Mouse (Mus musculus) right cerebral cortex, adult 2 months (tissue): Measurements from ENCODE around the gene Mrpl18.
A peak's percentile ranks its signal among the peaks of the same experiment; 100 is the strongest.
"Not testable (repeated sequence)": the region's sequence is repeated elsewhere in the genome, so short reads cannot be mapped to it uniquely, and the experiment has no call there.

Source experiments
- DNase-seq, 2 experiments: peaks; one replicate each; pipeline ENCODE4 v3.0.0; 2021 to 2022; ENCODE audit warnings: low spot score in 2 of 2

Gene Mrpl18

GRCm38 (mm10) chr17:12915881-12916583, at the start of gene Mrpl18:
TSS of gene Mrpl18 (minus strand) at chr17:12916345.
- peak; percentile 99 for DNase-seq

DNA sequence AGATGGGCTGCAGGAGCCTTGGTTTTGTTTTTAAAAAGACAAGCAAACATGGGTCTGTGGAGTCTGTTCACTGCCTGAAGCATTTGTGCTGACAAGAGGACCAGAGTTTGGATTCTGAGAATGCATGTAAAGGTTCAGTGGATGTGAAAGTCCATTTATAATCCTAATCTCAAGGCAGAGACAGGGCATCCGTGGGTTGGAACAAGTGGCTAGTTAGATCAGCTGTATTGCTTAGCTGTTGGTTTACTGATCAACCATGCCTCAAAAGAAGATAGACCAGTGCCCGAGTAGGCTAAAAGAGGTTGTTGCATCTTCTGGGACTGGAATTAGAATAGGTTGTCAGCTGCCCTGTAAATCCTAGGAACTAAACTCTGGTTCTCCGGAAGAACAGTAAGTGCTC, 47.3 kb upstream of the Mrpl18 start:
- DNase-seq: no peak

DNA sequence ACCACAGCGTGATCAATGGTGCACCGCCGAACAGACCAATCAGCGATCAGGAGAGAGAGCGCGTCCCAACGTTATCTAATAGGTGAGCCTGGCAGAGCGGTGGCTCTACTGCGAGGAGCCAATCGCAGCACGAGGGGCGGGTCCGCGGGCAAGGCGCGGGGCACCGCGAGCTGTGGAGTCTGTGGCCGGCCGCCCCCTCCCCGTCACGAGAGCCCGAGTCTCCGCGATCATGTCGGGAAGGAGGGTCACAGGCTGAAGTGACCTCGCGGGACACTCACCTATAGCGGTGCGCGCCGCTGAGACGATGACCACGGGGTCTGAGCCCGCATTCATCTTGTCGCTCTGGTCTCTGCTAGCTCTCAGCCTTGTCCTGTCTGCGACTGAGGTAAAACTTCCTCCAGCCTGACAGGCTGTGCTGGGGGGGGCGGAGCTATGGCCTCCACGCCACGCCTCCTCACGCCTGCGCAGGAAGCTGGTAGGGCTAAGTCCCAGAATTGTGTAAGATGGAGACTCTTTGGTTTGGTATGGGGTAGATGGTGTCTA, 44.3 kb upstream of the Mrpl18 start, which contains the start of gene Acat2:
Gene Acat2 (minus strand): TSS at position 417 of the 543 bp plus-strand sequence.
- peak; percentile 94 to 96 for DNase-seq

DNA sequence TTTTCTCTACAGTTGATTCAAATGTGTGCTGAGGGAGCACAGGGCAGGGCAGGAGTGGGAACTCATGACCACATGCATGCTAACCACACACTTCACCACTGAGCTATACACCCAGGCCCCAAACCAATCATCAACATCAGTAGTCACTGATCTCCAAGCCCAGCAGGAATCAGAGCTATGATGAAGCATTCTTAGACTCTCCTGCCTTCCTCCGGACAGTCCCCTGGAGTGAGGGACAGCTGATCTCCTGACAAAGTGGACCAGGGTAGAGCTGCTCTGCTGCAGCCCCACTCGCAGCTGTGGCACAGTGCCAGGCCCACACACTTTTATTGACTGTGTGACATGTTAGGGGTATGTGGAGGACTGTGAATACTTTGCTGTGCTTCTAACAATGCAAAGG, 43.2 kb upstream of the Mrpl18 start:
- not testable (repeated sequence) for DNase-seq

DNA sequence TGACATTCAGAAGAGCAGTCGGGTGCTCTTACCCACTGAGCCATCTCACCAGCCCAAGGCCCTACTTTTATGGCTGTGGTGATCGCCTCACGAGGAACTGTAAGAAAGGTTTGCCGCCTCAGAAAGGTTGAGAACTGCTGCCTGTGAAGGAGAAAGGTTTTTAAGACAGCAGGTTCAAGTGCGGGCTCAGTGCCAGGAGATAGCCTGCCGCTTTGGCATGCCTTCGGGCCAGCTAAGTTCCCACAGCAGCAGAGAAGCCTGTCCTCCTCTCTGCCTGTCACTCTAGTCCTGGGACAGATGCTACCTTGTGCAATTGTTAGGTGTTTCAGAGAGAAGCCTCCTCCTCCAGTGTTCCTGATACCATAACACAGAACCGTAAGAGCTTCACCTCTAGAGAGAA, 40.5 kb upstream of the Mrpl18 start:
- no peak for DNase-seq

DNA sequence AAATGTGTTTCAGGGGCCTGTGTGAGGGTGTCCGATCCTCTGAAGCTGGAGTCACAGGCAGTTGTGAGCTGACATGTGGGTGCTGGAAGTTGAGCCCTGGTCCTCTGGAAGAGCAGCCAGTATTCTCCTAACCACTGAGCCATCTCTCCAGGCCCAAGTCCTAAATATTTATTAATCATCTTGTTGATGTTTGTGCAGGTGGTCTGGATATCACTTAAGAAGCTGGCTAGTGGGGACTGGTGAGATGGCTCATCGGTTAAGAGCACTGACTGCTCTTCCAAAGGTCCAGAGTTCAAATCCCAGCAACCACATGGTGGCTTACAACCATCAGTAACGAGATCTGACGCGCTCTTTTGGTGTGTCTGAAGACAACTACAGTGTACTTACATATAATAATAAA, 33.5 kb upstream of the Mrpl18 start:
- DNase-seq: no peak

GRCm38 (mm10) chr17:12942459-12943162, 26.5 kb upstream of the Mrpl18 start:
- DNase-seq: no peak

DNA sequence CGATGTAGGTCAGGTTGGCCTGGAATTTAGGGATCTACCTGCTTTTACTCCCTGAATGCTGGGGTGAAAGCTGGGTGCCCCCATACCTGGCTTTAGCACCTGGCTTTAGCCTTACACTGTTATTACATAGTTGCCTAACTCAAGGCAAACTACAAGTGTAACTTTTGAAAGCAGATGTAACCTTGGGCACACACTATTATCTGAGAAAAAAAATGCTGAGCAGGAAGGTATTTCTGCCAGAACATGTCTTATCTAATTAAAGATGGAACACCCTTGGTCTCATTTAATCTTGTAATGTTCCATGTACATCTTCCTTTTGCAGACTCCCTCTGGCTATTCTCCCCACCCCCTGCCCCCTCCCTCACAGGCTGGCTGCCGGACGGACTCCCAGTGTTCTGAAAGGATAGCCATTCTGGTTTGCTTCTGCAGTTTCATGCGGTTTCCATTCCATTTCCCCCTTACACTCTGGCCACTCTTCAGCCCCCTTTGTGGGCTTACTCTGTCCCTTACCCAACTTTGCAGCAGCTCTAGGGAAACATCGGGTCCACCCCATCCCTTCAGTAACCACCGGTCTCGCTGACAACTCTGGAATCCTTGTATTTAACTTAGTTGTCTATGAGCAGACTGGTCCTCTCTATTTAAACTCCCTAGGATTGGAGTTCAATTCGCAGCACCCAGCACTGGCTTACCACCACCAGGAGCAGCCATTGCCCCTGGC, 25.6 kb upstream of the Mrpl18 start:
- DNase-seq: no peak

GRCm38 (mm10) chr17:12940151-12940805, 24.1 kb upstream of the Mrpl18 start, which contains the start of gene Acat3:
TSS of gene Acat3 (minus strand) at chr17:12940600.
- DNase-seq: no peak

GRCm38 (mm10) chr17:12939377-12940148, 23.4 kb upstream of the Mrpl18 start:
- not testable (repeated sequence) for DNase-seq

- DNase-seq: no peak
These were observed 21.9 kb upstream of the Mrpl18 start for GRCm38 (mm10) chr17:12938077-12938476.

DNA sequence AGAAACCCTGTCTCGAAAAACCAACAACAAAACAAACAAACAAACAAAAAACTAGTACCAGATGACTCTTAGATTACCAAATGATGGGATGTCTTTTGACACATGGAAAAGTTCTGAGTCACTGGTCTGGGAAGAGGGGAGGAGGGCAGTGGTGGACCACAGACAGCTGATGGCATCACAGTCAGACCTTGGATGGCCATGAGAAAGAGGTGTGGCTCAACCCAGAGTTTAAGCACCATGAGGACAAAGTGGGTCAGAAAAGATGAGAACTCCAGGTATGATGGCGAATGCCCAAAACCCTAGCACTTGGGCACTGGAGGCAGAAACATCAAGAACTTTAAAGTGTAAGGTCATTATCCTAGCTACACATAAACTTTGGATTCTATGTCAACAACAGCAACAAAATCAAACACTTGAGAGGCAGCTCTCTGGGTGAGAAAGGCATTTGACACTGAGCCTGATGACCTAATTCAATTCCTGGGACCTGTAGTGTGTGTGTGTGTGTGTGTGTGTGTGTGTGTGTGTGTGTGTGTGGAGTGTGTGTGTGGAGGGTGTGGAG, 21.3 kb upstream of the Mrpl18 start:
- no peak for DNase-seq

DNA sequence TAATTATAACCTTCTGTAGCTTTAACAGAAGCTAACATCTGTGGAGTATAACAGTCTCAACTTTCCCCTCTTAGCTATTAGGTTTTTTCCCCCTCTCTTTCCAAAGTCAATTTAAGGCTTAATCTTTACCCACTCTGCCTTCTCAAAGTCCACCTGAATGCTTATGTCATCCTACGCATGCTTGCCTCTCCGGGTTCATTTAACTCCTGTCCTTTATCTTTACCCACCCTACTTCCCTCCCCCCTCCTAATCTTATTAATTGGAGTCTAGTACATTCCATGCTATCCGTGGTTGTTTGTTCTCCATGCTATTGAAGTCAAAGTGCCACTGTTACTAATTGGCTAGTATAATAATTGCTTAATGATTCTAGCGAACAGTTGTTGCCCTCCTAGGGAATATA, 19.6 kb upstream of the Mrpl18 start:
- no peak for DNase-seq

- not testable (repeated sequence) for DNase-seq
These were observed 15.4 kb upstream of the Mrpl18 start for GRCm38 (mm10) chr17:12931576-12931975.

DNA sequence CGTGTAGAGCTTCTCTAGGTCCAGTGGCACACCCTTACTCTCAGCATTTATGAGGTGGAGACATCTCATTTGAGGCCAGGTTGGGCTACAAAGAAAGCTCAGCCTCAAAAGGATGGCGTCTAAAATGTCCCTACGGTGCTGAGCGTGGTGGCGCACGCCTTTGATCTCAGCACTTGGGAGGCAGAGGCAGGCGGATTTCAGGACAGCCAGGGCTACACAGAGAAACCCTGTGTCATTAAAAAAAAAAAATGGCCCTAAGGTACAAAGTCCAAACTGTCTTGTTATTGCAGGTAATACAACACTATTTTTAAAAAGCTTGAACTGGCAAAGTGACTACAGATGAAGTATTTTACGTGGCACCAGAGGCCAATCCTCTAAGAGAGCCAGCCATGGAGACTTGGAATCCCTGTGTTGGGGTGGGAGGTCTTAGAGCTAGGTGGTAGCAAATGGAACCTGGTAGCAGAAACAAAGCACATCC, 9.6 kb upstream of the Mrpl18 start:
- no peak for DNase-seq

DNA sequence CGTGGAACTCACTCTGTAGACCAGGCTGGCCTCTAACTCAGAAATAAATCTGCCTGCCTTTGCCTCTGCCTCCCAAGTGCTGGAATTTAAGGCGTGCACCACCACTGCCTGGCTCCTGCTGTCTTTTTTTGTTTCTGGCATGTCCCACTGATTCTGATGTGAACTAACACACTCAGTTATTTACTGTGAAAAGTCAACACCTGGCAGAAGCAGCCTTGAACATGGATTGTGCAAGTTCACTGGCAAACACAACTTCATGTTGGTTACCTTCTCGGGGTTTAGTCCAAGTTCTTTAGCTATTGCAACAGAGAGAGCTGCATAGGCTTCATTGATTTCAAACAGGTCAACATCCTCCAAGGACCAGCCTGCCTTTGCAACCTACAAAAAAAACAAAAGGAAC, 8.9 kb upstream of the Mrpl18 start:
- DNase-seq: no peak

DNA sequence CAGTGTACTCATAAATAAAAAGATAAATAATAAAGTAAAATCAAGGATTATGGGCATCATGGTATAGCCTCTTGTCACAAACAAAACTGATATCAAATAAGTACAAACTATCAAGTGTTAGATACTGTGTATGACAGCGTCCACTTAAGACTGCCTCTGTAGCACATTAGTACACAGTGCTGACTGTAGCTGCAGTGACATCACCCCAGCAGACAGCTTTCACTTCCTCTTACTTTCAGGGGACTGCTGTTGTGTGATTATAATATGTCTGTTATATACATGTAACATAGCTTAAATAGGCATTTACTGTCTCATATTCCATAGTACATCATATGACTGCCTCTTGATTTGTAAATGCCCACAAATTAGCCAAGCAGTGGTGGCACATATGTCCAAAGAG, 4.9 kb upstream of the Mrpl18 start:
- no peak for DNase-seq

DNA sequence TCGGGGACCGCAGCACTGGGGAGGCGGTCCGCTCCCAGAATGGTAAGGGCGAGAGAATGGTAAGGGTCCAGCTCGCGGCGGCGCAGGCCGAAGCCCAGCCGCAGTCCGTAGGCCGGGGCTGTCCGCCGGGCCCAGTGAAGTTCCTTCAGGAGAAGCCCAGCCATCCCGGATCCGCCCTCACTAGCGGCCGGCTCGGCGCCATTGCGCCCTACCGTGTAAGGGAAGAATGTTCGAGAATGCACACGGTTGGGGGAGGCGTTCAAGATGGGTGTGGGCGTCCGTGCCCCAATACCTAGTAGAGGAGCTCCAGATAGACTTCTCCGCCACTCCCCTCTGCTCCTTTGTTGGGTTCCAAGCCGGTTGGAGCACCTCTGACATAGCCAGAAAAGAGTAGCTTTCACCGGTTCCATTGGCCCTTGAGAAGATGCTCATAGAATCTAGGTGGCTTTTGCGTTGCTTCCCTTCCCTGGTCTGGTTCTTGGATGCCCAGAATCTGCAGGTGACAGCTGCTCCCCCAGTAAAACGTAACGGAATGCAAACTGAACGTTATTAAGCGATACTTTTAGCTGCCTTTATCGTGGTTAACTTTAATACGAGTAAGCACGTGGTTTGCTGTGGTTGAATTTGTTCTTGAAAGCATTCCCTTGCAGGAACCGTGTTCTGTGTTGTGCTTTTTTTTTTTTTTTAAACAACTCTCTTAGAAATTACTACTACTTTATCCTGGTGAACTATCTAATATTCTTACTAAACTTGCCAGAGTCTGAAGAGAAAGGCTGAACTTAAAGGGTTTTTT, 639 bp upstream of the Mrpl18 start:
- peak in 1 of 2 experiments; percentile 60 for DNase-seq

GRCm38 (mm10) chr17:12915488-12915880, 661 bp downstream of the Mrpl18 start, which contains the start of gene Tcp1:
TSS of gene Tcp1 (plus strand) at chr17:12915701.
- peak in 1 of 2 experiments; percentile 10 for DNase-seq

DNA sequence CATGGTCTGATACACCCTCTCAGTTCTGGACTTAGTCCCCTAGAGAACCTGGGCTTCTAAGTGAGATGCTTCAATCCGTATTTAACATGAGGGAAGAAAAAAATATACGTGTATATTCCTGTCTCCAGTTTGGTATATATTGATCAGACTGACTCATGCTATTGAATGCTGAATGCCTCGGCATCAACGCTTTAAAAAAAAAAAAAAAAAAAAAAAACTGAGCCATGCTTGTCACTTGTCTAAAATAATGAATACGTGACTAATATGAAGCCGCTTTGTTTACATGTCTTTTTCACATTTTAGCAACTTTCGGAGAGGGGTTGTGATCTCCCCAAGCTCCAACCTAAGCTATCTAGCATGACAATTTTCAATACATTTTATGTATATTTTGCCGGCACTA, 5.8 kb downstream of the Mrpl18 start:
- DNase-seq: no peak
